Mouse (Mus musculus) CH12.LX (cell line): ENCODE results near the gene Prg2. TPM values are rescaled to one million over a fixed set of nuclear protein-coding genes. Genes with fewer than 3 reads are reported as not detected.
A peak's percentile ranks its signal among the peaks of the same experiment; 100 is the strongest.

Experiments
- DNase-seq: peaks from one replicate; pipeline ENCODE4 v3.0.0-alpha.2; 2013; ENCODE audit errors: extremely low read depth
- H3K27ac ChIP-seq: 2 replicates; pipeline ENCODE4 v1.5.1; 2012; ENCODE audit warnings: low read depth, mild to moderate bottlenecking, control low read depth, moderate library complexity; ENCODE audit not compliant: insufficient read depth
- H3K27me3 ChIP-seq: replicated peaks from 2 replicates; pipeline ENCODE3; 2012; ENCODE audit warnings: inconsistent platforms
- H3K36me3 ChIP-seq, 2 experiments: replicated peaks in 1 of 2; 2 replicates each; pipeline versions ENCODE3 to v1.6.1; 2012; ENCODE audit warnings: inconsistent platforms in 1 of 2, low read length in 1 of 2, mild to moderate bottlenecking in 1 of 2, mixed read lengths in 1 of 2, moderate library complexity in 1 of 2; ENCODE audit not compliant: control insufficient read depth in 1 of 2, insufficient read depth in 1 of 2
- H3K4me1 ChIP-seq, 2 experiments: 2 replicates each; pipeline ENCODE4 v1.6.1; 2012; ENCODE audit warnings: inconsistent platforms in 1 of 2, moderate library complexity in 1 of 2; ENCODE audit not compliant: insufficient read depth in 2 of 2, control insufficient read depth in 1 of 2
- H3K4me2 ChIP-seq: 2 replicates; pipeline ENCODE4 v1.6.1; 2012; ENCODE audit warnings: low read depth, mild to moderate bottlenecking, control low read depth; ENCODE audit not compliant: poor library complexity, insufficient read depth, severe bottlenecking
- H3K4me3 ChIP-seq, 3 experiments: fragments of 150-350 bp in 1 of 3; sonication (generic) in 1 of 3; replicated peaks in 1 of 3; 2 replicates each; pipeline versions ENCODE3 to v1.5.1; 2011 to 2012; ENCODE audit warnings: low read depth in 2 of 3, low read length in 2 of 3, mild to moderate bottlenecking in 2 of 3, moderate library complexity in 2 of 3, control low read depth in 1 of 3, improper control_type of control experiment in 1 of 3, inconsistent platforms in 1 of 3, mixed read lengths in 1 of 3; ENCODE audit not compliant: poor library complexity in 1 of 3
- H3K79me2 ChIP-seq: replicated peaks from 2 replicates; pipeline ENCODE4 v1.6.1; 2012; ENCODE audit warnings: mild to moderate bottlenecking, moderate library complexity; ENCODE audit not compliant: control insufficient read depth, poor library complexity, insufficient read depth, severe bottlenecking; ENCODE audit errors: extremely low read depth
- H3K9ac ChIP-seq: 2 replicates; pipeline ENCODE4 v1.6.1; 2012; ENCODE audit warnings: low read depth, mild to moderate bottlenecking, control low read depth, moderate library complexity; ENCODE audit not compliant: insufficient read depth
- H3K9me3 ChIP-seq: replicated peaks from 2 replicates; pipeline ENCODE3; 2012; ENCODE audit warnings: low read length, inconsistent platforms, mixed read lengths
- BHLHE40 ChIP-seq: IDR thresholded peaks from 2 replicates; pipeline ENCODE4 v1.6.1; 2011; ENCODE audit warnings: mild to moderate bottlenecking, low read depth, low read length, improper control_type of control experiment
- CHD1 ChIP-seq: IDR thresholded peaks from 2 replicates; pipeline ENCODE4 v1.6.1; 2012; ENCODE audit warnings: low read depth, low read length, improper control_type of control experiment, inconsistent platforms
- CHD2 ChIP-seq: IDR thresholded peaks from 2 replicates; pipeline ENCODE4 v1.6.1; 2011; ENCODE audit warnings: low read length, improper control_type of control experiment
- CTCF ChIP-seq, 2 experiments: IDR thresholded peaks in 1 of 2; conservative IDR thresholded peaks in 1 of 2; 2 replicates each; pipeline ENCODE4 v1.5.1; 2011 to 2012; ENCODE audit warnings: low read depth in 2 of 2, low read length in 2 of 2, improper control_type of control experiment in 1 of 2, inconsistent platforms in 1 of 2, mild to moderate bottlenecking in 1 of 2, moderate library complexity in 1 of 2
- E2F4 ChIP-seq: IDR thresholded peaks from 2 replicates; pipeline ENCODE4 v1.6.1; 2011; ENCODE audit warnings: low read depth, low read length, improper control_type of control experiment; ENCODE audit not compliant: insufficient replicate concordance
- ELF1 ChIP-seq: IDR thresholded peaks from 2 replicates; pipeline ENCODE4 v1.6.1; 2014; ENCODE audit warnings: low read depth, mild to moderate bottlenecking, inconsistent platforms, low read length, improper control_type of control experiment
- EP300 ChIP-seq: IDR thresholded peaks from 2 replicates; pipeline ENCODE4 v1.6.1; 2011; ENCODE audit warnings: low read length, improper control_type of control experiment
- ETS1 ChIP-seq: conservative IDR thresholded peaks from 2 replicates; pipeline ENCODE4 v1.6.1; 2012; ENCODE audit warnings: low read depth, mild to moderate bottlenecking, inconsistent platforms, low read length, improper control_type of control experiment, moderate library complexity
- GABPA ChIP-seq: IDR thresholded peaks from 2 replicates; pipeline ENCODE4 v1.6.1; 2012; ENCODE audit warnings: low read depth, low read length, improper control_type of control experiment, inconsistent platforms; ENCODE audit not compliant: insufficient replicate concordance
- HCFC1 ChIP-seq: IDR thresholded peaks from 2 replicates; pipeline ENCODE4 v1.6.1; 2012; ENCODE audit warnings: low read depth, mild to moderate bottlenecking, inconsistent platforms, low read length, improper control_type of control experiment
- IRF4 ChIP-seq: IDR thresholded peaks from 2 replicates; pipeline ENCODE4 v1.6.1; 2014; ENCODE audit warnings: low read depth, mild to moderate bottlenecking, inconsistent platforms, low read length, improper control_type of control experiment
- JUN ChIP-seq: IDR thresholded peaks from 2 replicates; pipeline ENCODE4 v1.6.1; 2011; ENCODE audit warnings: low read depth, mild to moderate bottlenecking, low read length, improper control_type of control experiment, moderate library complexity; ENCODE audit not compliant: insufficient read depth
- JUND ChIP-seq: conservative IDR thresholded peaks from 2 replicates; pipeline ENCODE4 v1.6.1; 2011; ENCODE audit warnings: low read depth, low read length, improper control_type of control experiment
- KAT2A ChIP-seq: IDR thresholded peaks from 2 replicates; pipeline ENCODE4 v1.6.1; 2012; ENCODE audit warnings: low read length, improper control_type of control experiment, inconsistent platforms; ENCODE audit not compliant: insufficient replicate concordance
- MAFK ChIP-seq: IDR thresholded peaks from 2 replicates; pipeline ENCODE4 v1.6.1; 2011; ENCODE audit warnings: low read length, improper control_type of control experiment; ENCODE audit not compliant: insufficient replicate concordance
- MAX ChIP-seq: IDR thresholded peaks from 2 replicates; pipeline ENCODE4 v1.6.1; 2011; ENCODE audit warnings: low read length, improper control_type of control experiment
- MAZ ChIP-seq: IDR thresholded peaks from 2 replicates; pipeline ENCODE4 v1.6.1; 2012; ENCODE audit warnings: low read depth, mild to moderate bottlenecking, inconsistent platforms, low read length, improper control_type of control experiment, moderate library complexity
- MEF2A ChIP-seq: IDR thresholded peaks from 2 replicates; pipeline ENCODE4 v1.6.1; 2014; ENCODE audit warnings: low read depth, mild to moderate bottlenecking, inconsistent platforms, low read length, improper control_type of control experiment, borderline replicate concordance
- MXI1 ChIP-seq: IDR thresholded peaks from 2 replicates; pipeline ENCODE4 v1.6.1; 2011; ENCODE audit warnings: mild to moderate bottlenecking, low read depth, low read length, improper control_type of control experiment
- MYC ChIP-seq: IDR thresholded peaks from 2 replicates; pipeline ENCODE4 v1.6.1; 2011; ENCODE audit warnings: low read depth, mild to moderate bottlenecking, improper control_type of control experiment, low read length
- NELFE ChIP-seq: IDR thresholded peaks from 2 replicates; pipeline ENCODE4 v1.6.1; 2011; ENCODE audit warnings: low read depth, low read length, improper control_type of control experiment
- NRF1 ChIP-seq: IDR thresholded peaks from 2 replicates; pipeline ENCODE4 v1.6.1; 2014; ENCODE audit warnings: low read depth, mild to moderate bottlenecking, inconsistent platforms, low read length, improper control_type of control experiment, moderate library complexity
- PAX5 ChIP-seq: IDR thresholded peaks from 2 replicates; pipeline ENCODE4 v1.6.1; 2012; ENCODE audit warnings: low read length, inconsistent platforms, mixed read lengths
- POLR2A ChIP-seq: IDR thresholded peaks from 2 replicates; pipeline ENCODE4 v1.6.1; 2011; ENCODE audit warnings: low read depth, mild to moderate bottlenecking, improper control_type of control experiment, low read length
- POLR2AphosphoS2 ChIP-seq: IDR thresholded peaks from 2 replicates; pipeline ENCODE4 v1.6.1; 2011; ENCODE audit warnings: low read depth, low read length, improper control_type of control experiment
- RAD21 ChIP-seq: IDR thresholded peaks from 2 replicates; pipeline ENCODE4 v1.6.1; 2011; ENCODE audit warnings: low read depth, mild to moderate bottlenecking, low read length, improper control_type of control experiment, moderate library complexity
- RCOR1 ChIP-seq: conservative IDR thresholded peaks from 2 replicates; pipeline ENCODE4 v1.6.1; 2012; ENCODE audit warnings: low read depth, mild to moderate bottlenecking, inconsistent platforms, low read length, improper control_type of control experiment
- SIN3A ChIP-seq: IDR thresholded peaks from 2 replicates; pipeline ENCODE4 v1.6.1; 2012; ENCODE audit warnings: low read length, improper control_type of control experiment, inconsistent platforms
- SMC3 ChIP-seq: IDR thresholded peaks from 2 replicates; pipeline ENCODE4 v1.6.1; 2011; ENCODE audit warnings: low read depth, low read length, improper control_type of control experiment
- TBP ChIP-seq: conservative IDR thresholded peaks from 2 replicates; pipeline ENCODE4 v1.6.1; 2011; ENCODE audit warnings: low read depth, low read length, improper control_type of control experiment
- TCF12 ChIP-seq: IDR thresholded peaks from 2 replicates; pipeline ENCODE4 v1.6.1; 2014; ENCODE audit warnings: low read depth, mild to moderate bottlenecking, inconsistent platforms, low read length, improper control_type of control experiment
- UBTF ChIP-seq: IDR thresholded peaks from 2 replicates; pipeline ENCODE4 v1.6.1; 2012; ENCODE audit warnings: low read depth, mild to moderate bottlenecking, inconsistent platforms, low read length, improper control_type of control experiment, moderate library complexity
- USF1 ChIP-seq: IDR thresholded peaks from 2 replicates; pipeline ENCODE4 v1.6.1; 2014; ENCODE audit warnings: low read depth, mild to moderate bottlenecking, inconsistent platforms, low read length, improper control_type of control experiment
- USF2 ChIP-seq: conservative IDR thresholded peaks from 2 replicates; pipeline ENCODE4 v1.6.1; 2011; ENCODE audit warnings: low read depth, low read length, improper control_type of control experiment
- ZC3H11A ChIP-seq: IDR thresholded peaks from 2 replicates; pipeline ENCODE4 v1.6.1; 2012; ENCODE audit warnings: low read depth, mild to moderate bottlenecking, inconsistent platforms, low read length, improper control_type of control experiment
- ZKSCAN1 ChIP-seq: IDR thresholded peaks from 2 replicates; pipeline ENCODE4 v1.6.1; 2012; ENCODE audit warnings: low read depth, inconsistent platforms, low read length, improper control_type of control experiment, borderline replicate concordance
- ZMIZ1 ChIP-seq: IDR thresholded peaks from 2 replicates; pipeline ENCODE4 v1.6.1; 2012; ENCODE audit warnings: low read depth, mild to moderate bottlenecking, inconsistent platforms, low read length, improper control_type of control experiment
- ZNF384 ChIP-seq: IDR thresholded peaks from 2 replicates; pipeline ENCODE4 v1.6.1; 2012; ENCODE audit warnings: low read depth, low read length, improper control_type of control experiment, inconsistent platforms
- dilution Hi-C: fragments of 300-500 bp; cut with MboI; formaldehyde crosslinking; loops from 2 replicates; pipeline ENCODE4 v1.14.3; 2020; ENCODE audit warnings: low sequenced_read_pairs; ENCODE audit not compliant: extremely low pct_unique_long_range_greater_than_20kb, extremely low pct_ligation_motif_present
- in situ Hi-C: fragments of 300-500 bp; cut with MboI; formaldehyde crosslinking; loops from 3 replicates; pipeline ENCODE4 v1.14.3; 2019; ENCODE audit warnings: low sequenced_read_pairs, low pct_ligation_motif_present, low pct_unique_long_range_greater_than_20kb, mixed read lengths
- polyA plus RNA-seq: library from polyadenylated mRNA; unstranded; fragments of >175 nt; gene quantifications from 2 replicates; pipeline ENCODE4 v1.2.1, GENCODE M21; 2012; ENCODE audit warnings: low read depth; ENCODE audit not compliant: insufficient read length
- total RNA-seq, 2 experiments: library from RNA; depleted of rRNA; stranded (reverse); fragments of 300-350 nt in 1 of 2; fragments of >200 nt in 1 of 2; gene quantifications; 2 replicates each; pipeline ENCODE4 v1.2.3; 2012 to 2014

The Prg2 gene
- total and polyA plus RNA-seq, 3 experiments: 0.60 to 0.93 (median 0.81) TPM

DNA sequence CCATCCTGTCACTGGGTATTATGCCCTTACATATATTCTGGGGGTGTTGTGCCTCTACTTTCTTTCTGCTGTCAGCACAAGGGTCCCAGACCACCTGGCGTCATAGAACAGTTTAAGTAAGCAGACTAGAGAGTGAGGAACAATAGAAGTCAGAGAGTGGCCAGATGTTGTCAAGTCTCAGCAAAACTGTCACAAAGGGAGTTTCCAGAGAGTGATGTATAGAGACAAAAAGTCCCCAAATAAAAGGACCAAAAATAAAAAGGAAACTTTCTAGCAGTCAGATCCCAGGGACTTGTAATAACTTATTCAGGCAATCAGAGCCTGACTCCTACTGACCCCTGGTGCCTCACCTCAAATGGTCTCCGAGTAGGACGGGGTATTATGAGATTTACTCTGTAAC is 18.4 kb upstream of the Prg2 start:
- H3K4me2 ChIP-seq: peak overlapping the region; percentile 46
- DNase-seq: no peak
- dilution Hi-C loops: no loop called here
- in situ Hi-C loops: loop anchor here (5.0 kb wide), 1 partner anchor 40 kb away; no protein-coding TSS in a partner anchor
- H3K9ac ChIP-seq: peak overlapping the region; percentile 21
- no peak overlapping the region for H3K4me3 ChIP-seq
- peaks cover 32 to 97% of the 10 kb centered on the region in 2 experiments for H3K4me1 ChIP-seq
- H3K27ac ChIP-seq: peak overlapping the region; percentile 94
- peaks cover 25 to 41% of the 10 kb centered on the region in 2 experiments for H3K36me3 ChIP-seq
- peaks cover 3% of the 10 kb centered on the region for H3K9me3 ChIP-seq
- no peaks in the 10 kb centered on the region for H3K79me2 ChIP-seq
- H3K27me3 ChIP-seq: no peaks in the 10 kb centered on the region
- TF ChIP-seq NELFE: no peak
- no peak for TF ChIP-seq USF2
- TF ChIP-seq ELF1: no peak
- TF ChIP-seq UBTF: no peak
- 0 out of 2 replicates have a peak, but pooled peaks have one; percentile 30 for TF ChIP-seq TBP
- no peak for TF ChIP-seq MAX
- TF ChIP-seq MAZ: 0 out of 2 replicates have a peak, but pooled peaks have one; percentile 49
- peak; percentile 24; the same call in 1 of the 2 replicates for TF ChIP-seq IRF4
- peak; percentile 75 for TF ChIP-seq EP300
- TF ChIP-seq JUN: no peak; the same call in 1 of the 2 replicates
- peak; percentile 53; the same call in 1 of the 2 replicates for TF ChIP-seq BHLHE40
- peak; percentile 83; the same call in 1 of the 2 replicates for TF ChIP-seq MEF2A
- TF ChIP-seq RCOR1: no peak
- TF ChIP-seq RAD21: no peak
- peak; percentile 64; the same call in 1 of the 2 replicates for TF ChIP-seq CHD1
- TF ChIP-seq ZKSCAN1: no peak
- TF ChIP-seq MXI1: no peak
- no peak for TF ChIP-seq USF1
- TF ChIP-seq TCF12: peak; percentile 84
- no peak for TF ChIP-seq POLR2A
- TF ChIP-seq JUND: no peak; the same call in 1 of the 2 replicates
- peak; percentile 42 for TF ChIP-seq CHD2
- no peak for TF ChIP-seq KAT2A
- TF ChIP-seq CTCF (conservative IDR thresholded peaks at IDR 0.05 in 1 of 2, IDR thresholded peaks at IDR 0.05 in 1 of 2; ENCODE audit: low read depth in 2 of 2, low read length in 2 of 2): no peak
- TF ChIP-seq ZC3H11A: no peak
- no peak for TF ChIP-seq POLR2AphosphoS2
- no peak for TF ChIP-seq SMC3
- TF ChIP-seq PAX5: no peak
- no peak; the same call in 1 of the 2 replicates for TF ChIP-seq MYC
- TF ChIP-seq ETS1: peak; percentile 78
- no peak for TF ChIP-seq NRF1
- no peak for TF ChIP-seq GABPA
- TF ChIP-seq MAFK: no peak
- TF ChIP-seq ZMIZ1: no peak
- TF ChIP-seq ZNF384: no peak
- no peak; the same call in 1 of the 2 replicates for TF ChIP-seq HCFC1
- peak; percentile 47; the same call in 1 of the 2 replicates for TF ChIP-seq SIN3A
- no peak for TF ChIP-seq E2F4
